Mouse (Mus musculus) liver, adult 2 months (tissue): Measurements from ENCODE around the gene Iqcf1. TPM values are rescaled to one million over a fixed set of nuclear protein-coding genes. Genes with fewer than 3 reads are reported as not detected.

Source experiments
- DNase-seq: peaks from one replicate; pipeline ENCODE4 v3.0.0-alpha.2; 2011; ENCODE audit warnings: low read depth, low spot score; ENCODE audit errors: extremely low read depth
- H3K27ac ChIP-seq: fragments of 200-500 bp; replicated peaks from 2 replicates; pipeline ENCODE4 v1.5.1; 2012; ENCODE audit warnings: low read depth, mild to moderate bottlenecking, control low read depth, inconsistent platforms, low read length; ENCODE audit not compliant: insufficient read depth
- H3K27me3 ChIP-seq: fragments of 200-500 bp; 2 replicates; pipeline ENCODE4 v1.6.1; 2012; ENCODE audit warnings: mild to moderate bottlenecking, moderate library complexity, low read length, inconsistent platforms; ENCODE audit not compliant: control insufficient read depth, insufficient read depth
- H3K36me3 ChIP-seq: fragments of 200-500 bp; 2 replicates; pipeline ENCODE4 v1.6.1; 2012; ENCODE audit warnings: low read length, inconsistent platforms; ENCODE audit not compliant: control insufficient read depth, insufficient read depth
- H3K4me1 ChIP-seq: fragments of 200-500 bp; 2 replicates; pipeline ENCODE4 v1.6.1; 2011; ENCODE audit warnings: low read length; ENCODE audit not compliant: control insufficient read depth, insufficient read depth
- H3K4me3 ChIP-seq: fragments of 200-500 bp; 2 replicates; pipeline ENCODE4 v1.5.1; 2011; ENCODE audit warnings: low read depth, mild to moderate bottlenecking, control low read depth, low read length, moderate library complexity; ENCODE audit not compliant: insufficient read depth
- H3K79me2 ChIP-seq: fragments of 200-500 bp; 2 replicates; pipeline ENCODE4 v1.6.1; 2012; ENCODE audit warnings: inconsistent platforms, mild to moderate bottlenecking, low read length, moderate library complexity; ENCODE audit not compliant: control insufficient read depth, insufficient read depth
- H3K9ac ChIP-seq: fragments of 200-500 bp; 2 replicates; pipeline ENCODE4 v1.6.1; 2012; ENCODE audit warnings: low read depth, mild to moderate bottlenecking, control low read depth, inconsistent platforms, low read length
- CTCF ChIP-seq: fragments of 200-500 bp; IDR thresholded peaks from 2 replicates; pipeline ENCODE4 v1.5.1; 2011; ENCODE audit warnings: low read depth, low read length, control low read depth
- POLR2A ChIP-seq: fragments of 200-500 bp; IDR thresholded peaks from 2 replicates; pipeline ENCODE4 v1.6.1; 2011; ENCODE audit warnings: low read length, control low read depth; ENCODE audit not compliant: insufficient read depth; ENCODE audit errors: extremely low read depth
- WGBS: fragments of 180-500 bp; shearing (Covaris S2); methylation state at CpG from one replicate; pipeline ENCODE4 v1.1.7; 2018; 5-methylcytosine and 5-hydroxymethylcytosine counted together
- polyA plus RNA-seq: library from polyadenylated mRNA; depleted of rRNA; stranded (reverse); fragments of >200 nt; gene quantifications from 2 replicates; pipeline ENCODE4 v1.2.3, GENCODE M21; 2012
- total RNA-seq: library from RNA; depleted of rRNA; stranded (reverse); fragments of >200 nt; gene quantifications from 2 replicates; pipeline ENCODE4 v1.2.3, GENCODE M21; 2014

The Iqcf1 gene
- total and polyA plus RNA-seq, 2 experiments = not detected

DNA sequence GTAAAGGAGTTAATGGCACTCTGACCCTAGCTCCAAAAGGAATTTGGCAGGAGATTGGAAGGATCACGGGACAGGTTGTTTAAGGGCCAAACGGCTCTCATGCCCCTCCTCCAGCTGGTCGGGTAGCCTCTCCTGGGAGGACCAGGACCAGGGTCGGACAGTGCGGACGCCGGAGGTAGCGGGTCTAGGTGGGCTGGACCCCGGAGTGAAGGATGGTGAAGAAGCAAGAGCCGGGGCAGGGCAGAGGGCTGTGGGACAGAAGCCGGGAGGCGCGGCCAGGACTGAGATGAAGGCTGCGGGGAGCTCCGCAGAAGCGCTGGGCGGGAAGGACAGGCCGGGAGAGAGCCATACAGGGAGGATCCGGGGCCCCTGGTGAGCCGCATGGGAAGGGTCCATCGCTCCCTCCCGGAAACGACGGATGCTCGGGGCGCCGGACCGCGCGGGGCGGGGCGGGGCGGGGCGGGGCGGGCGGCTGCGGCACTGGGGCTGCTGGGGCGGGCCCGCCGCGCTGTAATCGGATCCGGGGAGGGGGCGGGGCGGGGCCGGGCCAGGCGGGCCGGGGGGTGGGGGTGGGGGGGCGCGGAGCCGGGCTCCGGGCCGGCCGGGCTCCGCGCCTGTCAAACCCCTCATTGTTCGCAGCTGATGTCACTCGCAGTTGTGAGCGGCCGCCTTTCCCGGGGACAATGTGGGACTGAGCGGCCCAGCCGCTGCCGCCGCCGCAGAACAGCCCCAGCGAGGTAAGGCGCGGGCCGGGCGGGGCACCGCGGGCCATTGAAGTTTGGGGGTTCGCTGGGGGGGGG, 46.3 kb upstream of the Iqcf1 start, which contains the start of gene Pcbp4:
Pcbp4 (plus strand) TSS at position 21 of the 800 bp plus-strand sequence.
- H3K79me2 ChIP-seq = peaks cover 11% of the 10 kb centered on the region; the same call in 1 of the 2 replicates
- TF ChIP-seq POLR2A (0 out of 2 replicates have a peak, but pooled peaks have one; percentile 23), CTCF (no peak)
- H3K4me1 ChIP-seq = peaks cover 25% of the 10 kb centered on the region
- peak within 1 kb of the TSS; percentile 93 for H3K27ac ChIP-seq
- H3K4me3 ChIP-seq = peak within 1 kb of the TSS; percentile 72
- peak within 1 kb of the TSS; percentile 86 for H3K9ac ChIP-seq
- H3K36me3 ChIP-seq = peaks cover 7% of the 10 kb centered on the region; the same call in 1 of the 2 replicates
- DNase-seq = peak; percentile 88
- under 1% methylated on average over 72 of the region's 74 CpGs for WGBS
- no peaks in the 10 kb centered on the region for H3K27me3 ChIP-seq

DNA sequence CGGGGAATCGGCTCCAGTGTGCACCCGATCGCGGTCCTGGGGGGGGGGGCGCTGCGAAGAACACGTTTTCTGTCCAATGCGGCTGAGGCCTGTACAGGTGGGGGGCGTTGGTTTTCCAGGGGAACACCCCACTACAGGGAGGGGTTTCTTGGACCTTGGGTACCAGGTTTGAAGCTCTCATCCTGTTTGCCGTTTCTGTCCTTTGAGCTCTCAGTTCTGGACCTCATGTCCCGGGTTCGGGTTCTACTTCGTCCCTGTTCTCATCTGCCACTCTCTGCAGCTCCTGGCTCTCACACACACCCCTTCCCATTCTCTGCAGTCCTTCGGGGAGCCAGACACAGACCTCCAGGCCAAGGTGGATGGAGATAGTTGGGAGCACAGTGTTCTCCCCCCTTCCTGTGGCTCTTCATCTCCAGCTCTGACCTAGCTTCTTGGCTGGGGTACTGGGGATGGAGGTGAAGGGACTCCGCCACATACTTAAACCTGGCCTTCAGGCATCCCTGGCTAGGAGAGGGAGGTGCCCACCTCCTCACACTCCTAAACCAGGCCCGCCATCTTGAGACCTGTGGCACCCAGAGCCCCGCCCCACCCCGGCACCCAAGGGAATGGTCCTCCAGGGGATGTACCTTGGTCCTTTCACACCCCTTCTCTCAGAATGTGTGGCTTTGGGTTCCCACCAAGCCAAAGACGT, 45.6 kb upstream of the Iqcf1 start:
- peaks cover 25% of the 10 kb centered on the region for H3K4me1 ChIP-seq
- peak overlapping the region; percentile 72; the same call in 1 of the 2 replicates for H3K4me3 ChIP-seq
- no peak for TF ChIP-seq POLR2A
- no peak for TF ChIP-seq CTCF
- peaks cover 7% of the 10 kb centered on the region; the same call in 1 of the 2 replicates for H3K36me3 ChIP-seq
- peak overlapping the region; percentile 86 for H3K9ac ChIP-seq
- H3K79me2 ChIP-seq = peaks cover 11% of the 10 kb centered on the region; the same call in 1 of the 2 replicates
- DNase-seq = no peak
- no peak overlapping the region for H3K27ac ChIP-seq
- 28% methylated on average over 20 of the region's 20 CpGs for WGBS
- no peaks in the 10 kb centered on the region for H3K27me3 ChIP-seq

- Histone ChIP-seq H3K4me1 (peaks cover 21% of the 10 kb centered on the region), H3K27ac (no peak overlapping the region), H3K27me3 (no peaks in the 10 kb centered on the region), H3K4me3 (no peak overlapping the region), H3K36me3 (peaks cover 7% of the 10 kb centered on the region; the same call in 1 of the 2 replicates), H3K9ac (no peak overlapping the region), H3K79me2 (peaks cover 8% of the 10 kb centered on the region; the same call in 1 of the 2 replicates)
- TF ChIP-seq CTCF (no peak), POLR2A (no peak)
- DNase-seq = no peak
- 86% methylated on average over 17 of the region's 17 CpGs for WGBS
Measured at GRCm38 (mm10) chr9:106454888-106455681, 44.7 kb upstream of the Iqcf1 start.

DNA sequence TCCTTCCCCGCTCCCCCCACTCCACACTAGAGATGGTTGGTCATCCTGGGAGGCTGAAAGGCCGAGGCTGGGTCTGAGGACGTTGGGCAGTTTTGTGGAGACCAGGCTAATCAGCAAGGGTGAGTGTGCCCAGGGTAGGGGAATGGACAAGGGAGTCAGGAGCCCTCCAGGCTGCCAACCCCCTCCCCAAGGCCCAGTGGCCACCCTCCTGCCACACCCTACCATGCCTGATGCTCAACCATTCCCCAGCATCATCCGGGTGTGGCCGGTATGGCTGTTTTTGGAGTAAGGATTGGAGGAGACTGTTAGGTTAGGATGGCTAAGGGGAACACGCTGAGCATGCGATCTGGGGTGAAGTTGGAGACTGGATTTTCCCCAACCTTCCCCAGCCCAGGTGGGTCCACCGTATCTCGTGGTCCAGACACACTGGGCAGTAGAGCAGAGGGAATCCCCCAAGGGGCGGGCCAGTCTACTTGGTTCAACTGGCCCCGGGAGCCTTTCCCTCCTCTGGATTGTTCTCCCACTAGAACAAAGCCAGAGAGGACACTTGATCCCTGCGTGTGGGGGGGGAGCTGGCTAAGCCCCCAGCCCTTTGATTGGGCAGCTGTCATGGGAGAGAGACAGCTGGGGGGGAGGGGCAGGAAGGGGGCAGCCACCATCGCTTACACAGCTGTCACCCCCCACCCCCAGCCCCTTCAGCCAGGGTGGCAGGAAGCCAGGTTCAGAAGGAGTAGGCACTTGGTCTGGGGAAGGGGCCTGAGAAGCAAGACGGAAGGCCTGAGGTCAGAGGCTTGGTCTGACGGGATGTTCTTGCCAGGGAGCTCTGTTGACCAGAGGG, 43.2 kb upstream of the Iqcf1 start:
- H3K4me1 ChIP-seq = peaks cover 12% of the 10 kb centered on the region
- no peak overlapping the region for H3K9ac ChIP-seq
- H3K27me3 ChIP-seq = no peaks in the 10 kb centered on the region
- H3K4me3 ChIP-seq = no peak overlapping the region
- H3K27ac ChIP-seq = no peak overlapping the region
- no peaks in the 10 kb centered on the region for H3K79me2 ChIP-seq
- TF ChIP-seq POLR2A = no peak
- TF ChIP-seq CTCF = no peak
- WGBS = 84% methylated on average over 15 of the region's 15 CpGs
- DNase-seq = no peak
- peaks cover 5% of the 10 kb centered on the region; the same call in 1 of the 2 replicates for H3K36me3 ChIP-seq

GRCm38 (mm10) chr9:106457163-106457559, 42.6 kb upstream of the Iqcf1 start:
- H3K79me2 ChIP-seq = no peaks in the 10 kb centered on the region

More at GRCm38 (mm10) chr9:106457163-106457559, 42.6 kb upstream of the Iqcf1 start:
- no peak for DNase-seq
- no peaks in the 10 kb centered on the region for H3K27me3 ChIP-seq
- peaks cover 8% of the 10 kb centered on the region; the same call in 1 of the 2 replicates for H3K4me1 ChIP-seq
- no peak overlapping the region for H3K27ac ChIP-seq
- no peak overlapping the region for H3K9ac ChIP-seq
- H3K36me3 ChIP-seq = peaks cover 2% of the 10 kb centered on the region; the same call in 1 of the 2 replicates
- 87% methylated on average over 9 of the region's 9 CpGs for WGBS
- H3K4me3 ChIP-seq = no peak overlapping the region
- no peak for TF ChIP-seq CTCF
- no peak for TF ChIP-seq POLR2A
